ENCODE assay signal across 8 mouse cellular contexts in the genomic region with DNA sequence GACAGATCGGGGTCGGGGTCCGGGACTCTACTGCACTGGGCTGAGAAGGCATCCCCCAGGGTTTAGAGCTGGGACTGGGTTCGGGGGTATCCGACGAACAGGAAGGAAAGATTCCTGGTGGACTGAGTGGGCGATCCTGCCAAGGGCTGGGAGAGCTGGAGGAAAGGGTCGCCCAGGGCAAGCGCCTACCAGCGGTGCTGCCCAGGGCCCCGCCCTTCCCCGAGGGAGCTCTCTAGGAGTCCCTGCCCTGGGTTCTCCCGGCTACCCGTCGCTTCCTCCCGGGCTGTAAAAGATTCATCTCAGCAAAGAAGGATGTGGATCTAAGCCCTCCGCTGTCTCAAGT. TPM values are rescaled to one million over a fixed set of nuclear protein-coding genes. Genes with fewer than 3 reads are reported as not detected.
A peak's percentile ranks its signal among the peaks of the same experiment; 100 is the strongest.
DNase-seq lines count a peak whose midpoint lies in the region; ATAC-seq and TF ChIP-seq lines count a peak whose summit lies in the region.

No protein-coding gene starts in this region.

- H3K4me2 ChIP-seq in CH12.LX (ENCODE audit: insufficient read depth, low read depth, poor library complexity, severe bottlenecking) = peak overlapping the region; percentile 99; the same call in 1 of the 2 replicates
- H3K4me2 ChIP-seq in forebrain, embryonic 11.5 days (ENCODE audit: low read depth, low read length, severe bottlenecking) = peak overlapping the region; percentile 83
- H3K4me2 ChIP-seq in intestine, embryonic 14.5 days (ENCODE audit: low read length) = peak overlapping the region; percentile 92

- no peak for TF ChIP-seq CTCF in CH12.LX (conservative IDR thresholded peaks at IDR 0.05 in 1 of 2, IDR thresholded peaks at IDR 0.05 in 1 of 2; ENCODE audit: low read depth in 2 of 2, low read length in 2 of 2)

- TF ChIP-seq EP300 in CH12.LX (IDR thresholded peaks at IDR 0.05; ENCODE audit: low read length) = no peak

- ATAC-seq in forebrain, embryonic 11.5 days (replicated peaks; ENCODE audit: low FRiP score) = peak; percentile 68
- ATAC-seq in intestine, embryonic 14.5 days (replicated peaks; ENCODE audit: low FRiP score, low TSS enrichment, low read depth) = peak; percentile 69
- ATAC-seq in cerebellum, adult (ENCODE audit: insufficient number of reproducible peaks, low FRiP score, low TSS enrichment) = no peak

- WGBS in forebrain, embryonic 11.5 days = under 1% methylated on average over 17 of the region's 17 CpGs
- 1% methylated on average over 17 of the region's 17 CpGs for WGBS in intestine, embryonic 14.5 days

- no peak for TF ChIP-seq POLR2A in CH12.LX (IDR thresholded peaks at IDR 0.05; ENCODE audit: low read depth, low read length)

- DNase-seq in adrenal gland, adult (ENCODE audit: inconsistent age in 2 of 2, low spot score in 1 of 2) = peak; percentile 58 to 81
- DNase-seq in adrenal gland, postnatal 4 days (ENCODE audit: low spot score in 2 of 2) = no peak
- DNase-seq in CH12.LX (ENCODE audit: extremely low read depth) = no peak
- DNase-seq in forebrain, embryonic 11.5 days (ENCODE audit: low spot score) = peak; percentile 78
- DNase-seq in intestine, embryonic 14.5 days (ENCODE audit: low spot score) = no peak
- peak; percentile 17 for DNase-seq in lung, postnatal 36 days
- DNase-seq in testis, postnatal 14 days (ENCODE audit: low spot score) = peak; percentile 33

- no peak overlapping the region for H3K27ac ChIP-seq in CH12.LX (ENCODE audit: insufficient read depth, low read depth)
- H3K27ac ChIP-seq in forebrain, embryonic 11.5 days (ENCODE audit: low read depth, low read length) = peak overlapping the region; percentile 95
- H3K27ac ChIP-seq in intestine, embryonic 14.5 days (ENCODE audit: low read depth) = peak overlapping the region; percentile 82; the same call in 1 of the 2 replicates

- H3K4me3 ChIP-seq in CH12.LX (replicated peaks in 1 of 3; ENCODE audit: low read depth in 2 of 3, low read length in 2 of 3, poor library complexity in 1 of 3) = no peak overlapping the region
- peak overlapping the region; percentile 97 for H3K4me3 ChIP-seq in forebrain, embryonic 11.5 days (ENCODE audit: low read depth, low read length)
- peak overlapping the region; percentile 70 for H3K4me3 ChIP-seq in intestine, embryonic 14.5 days (ENCODE audit: low read depth, low read length)

- dilution Hi-C loops in CH12.LX (cut with MboI; ENCODE audit: extremely low pct_ligation_motif_present, extremely low pct_unique_long_range_greater_than_20kb, low sequenced_read_pairs) = no loop called here

- H3K9ac ChIP-seq in CH12.LX (ENCODE audit: insufficient read depth, low read depth) = no peak overlapping the region
- H3K9ac ChIP-seq in forebrain, embryonic 11.5 days (ENCODE audit: low read length) = peak overlapping the region; percentile 99
- peak overlapping the region; percentile 63 for H3K9ac ChIP-seq in intestine, embryonic 14.5 days (ENCODE audit: low read length)

- peaks cover 72% of the 10 kb centered on the region for H3K27me3 ChIP-seq in CH12.LX (replicated peaks)
- no peaks in the 10 kb centered on the region for H3K27me3 ChIP-seq in forebrain, embryonic 11.5 days (ENCODE audit: control insufficient read depth, insufficient read depth, low read length)
- 0 out of 2 replicates have a peak, but pooled peaks cover 4% of the 10 kb centered on the region for H3K27me3 ChIP-seq in intestine, embryonic 14.5 days (replicated peaks; ENCODE audit: control insufficient read depth, insufficient read depth, low read length)

- in situ Hi-C loops in CH12.LX (cut with MboI; ENCODE audit: low pct_ligation_motif_present, low pct_unique_long_range_greater_than_20kb, low sequenced_read_pairs) = no loop called here

- H3K9me3 ChIP-seq in CH12.LX (replicated peaks; ENCODE audit: low read length) = no peaks in the 10 kb centered on the region
- H3K9me3 ChIP-seq in forebrain, embryonic 11.5 days (ENCODE audit: control insufficient read depth, low read length) = no peaks in the 10 kb centered on the region
- H3K9me3 ChIP-seq in intestine, embryonic 14.5 days (ENCODE audit: control insufficient read depth, low read length) = no peaks in the 10 kb centered on the region

- no peak for TF ChIP-seq RAD21 in CH12.LX (IDR thresholded peaks at IDR 0.05; ENCODE audit: low read depth, low read length)

- H3K36me3 ChIP-seq in CH12.LX (replicated peaks in 1 of 2; ENCODE audit: control insufficient read depth in 1 of 2, insufficient read depth in 1 of 2, low read length in 1 of 2) = no peaks in the 10 kb centered on the region
- peaks cover 12% of the 10 kb centered on the region for H3K36me3 ChIP-seq in forebrain, embryonic 11.5 days (ENCODE audit: control insufficient read depth, insufficient read depth, low read length)
- H3K36me3 ChIP-seq in intestine, embryonic 14.5 days (ENCODE audit: control insufficient read depth, insufficient read depth, low read length) = 0 out of 2 replicates have a peak, but pooled peaks cover under 1% of the 10 kb centered on the region

- peaks cover 0 to 15% of the 10 kb centered on the region in 2 experiments; a peak in 2 of 4 replicates for H3K4me1 ChIP-seq in CH12.LX (ENCODE audit: control insufficient read depth in 1 of 2, insufficient read depth in 2 of 2)
- peaks cover 24% of the 10 kb centered on the region; the same call in 1 of the 2 replicates for H3K4me1 ChIP-seq in forebrain, embryonic 11.5 days (replicated peaks; ENCODE audit: control insufficient read depth, insufficient read depth, low read length)
- H3K4me1 ChIP-seq in intestine, embryonic 14.5 days (replicated peaks; ENCODE audit: control insufficient read depth, insufficient read depth, low read length) = peaks cover 14% of the 10 kb centered on the region; the same call in 1 of the 2 replicates

- H3K79me2 ChIP-seq in CH12.LX (replicated peaks; ENCODE audit: control insufficient read depth, extremely low read depth, insufficient read depth, poor library complexity, severe bottlenecking) = no peaks in the 10 kb centered on the region

TF ChIP-seq in CH12.LX, 34 proteins besides CTCF, POLR2A, EP300 and RAD21:
- TF ChIP-seq USF2 (conservative IDR thresholded peaks at IDR 0.05; ENCODE audit: low read depth, low read length) (no peak), MXI1 (IDR thresholded peaks at IDR 0.05; ENCODE audit: low read depth, low read length) (no peak), POLR2AphosphoS2 (IDR thresholded peaks at IDR 0.05; ENCODE audit: low read depth, low read length) (no peak), UBTF (IDR thresholded peaks at IDR 0.05; ENCODE audit: low read depth, low read length) (no peak), MEF2A (IDR thresholded peaks at IDR 0.05; ENCODE audit: borderline replicate concordance, low read depth, low read length) (no peak), USF1 (IDR thresholded peaks at IDR 0.05; ENCODE audit: low read depth, low read length) (no peak), NELFE (IDR thresholded peaks at IDR 0.05; ENCODE audit: low read depth, low read length) (no peak), CHD2 (IDR thresholded peaks at IDR 0.05; ENCODE audit: low read length) (no peak), IRF4 (IDR thresholded peaks at IDR 0.05; ENCODE audit: low read depth, low read length) (no peak)

RNA-seq across cellular contexts. Expression of a gene that starts 1.0 kb away (rescaled TPM):
- 1 to 10 TPM; 2.2 to 3.6 TPM for total RNA-seq in adrenal gland, postnatal 4 days (2021)
- total RNA-seq in CH12.LX (2012; rRNA removed) = 0.21 TPM in 1 of 2 replicates, not detected in the other
- not detected in 2 replicates for total RNA-seq in CH12.LX (2014; rRNA removed)
- polyA plus RNA-seq in CH12.LX (2012; ENCODE audit: insufficient read length, low read depth) = 0.20 and 0.26 TPM in 2 replicates
- 81.2 and 83.8 TPM in 2 replicates for polyA plus RNA-seq in forebrain, embryonic 11.5 days (2014; fragmentation: Nextera tagmentation; extraction: Ambion mirVana)
- polyA plus RNA-seq in intestine, embryonic 14.5 days (2014; fragmentation: Nextera tagmentation; extraction: Ambion mirVana) = 2.7 and 2.9 TPM in 2 replicates

RNA-seq across cellular contexts. Expression of a gene that starts 40.7 kb away (rescaled TPM):
- 10 to 100 TPM; 36.6 to 41.9 TPM for total RNA-seq in adrenal gland, postnatal 4 days (2021)
- total RNA-seq in CH12.LX (2012; rRNA removed) (0.04 and 0.13 TPM in 2 replicates), CH12.LX (2014; rRNA removed) (not detected in 2 replicates)
- polyA plus RNA-seq in CH12.LX (2012; ENCODE audit: insufficient read length, low read depth) = 0.11 and 0.23 TPM in 2 replicates
- 14.9 and 15.8 TPM in 2 replicates for polyA plus RNA-seq in forebrain, embryonic 11.5 days (2014; fragmentation: Nextera tagmentation; extraction: Ambion mirVana)
- polyA plus RNA-seq in intestine, embryonic 14.5 days (2014; fragmentation: Nextera tagmentation; extraction: Ambion mirVana) = 39.6 and 42.2 TPM in 2 replicates

RNA-seq across cellular contexts. Expression of a gene that starts 53.2 kb away (rescaled TPM):
- 10 to 100 TPM; 23.2 to 27.0 TPM for total RNA-seq in adrenal gland, postnatal 4 days (2021)
- 1.3 and 1.7 TPM in 2 replicates for total RNA-seq in CH12.LX (2012; rRNA removed)
- total RNA-seq in CH12.LX (2014; rRNA removed) = 0.44 and 0.46 TPM in 2 replicates
- 0.81 and 0.94 TPM in 2 replicates for polyA plus RNA-seq in CH12.LX (2012; ENCODE audit: insufficient read length, low read depth)
- 5.4 and 6.6 TPM in 2 replicates for polyA plus RNA-seq in forebrain, embryonic 11.5 days (2014; fragmentation: Nextera tagmentation; extraction: Ambion mirVana)
- polyA plus RNA-seq in intestine, embryonic 14.5 days (2014; fragmentation: Nextera tagmentation; extraction: Ambion mirVana) = 8.1 and 9.1 TPM in 2 replicates

Comparison
In these comparisons a context has a peak if more than half of its experiments do, and no peak if none do; other contexts are left out.
1. DNase-seq: peak in adrenal gland, adult (2 of 2), forebrain, embryonic 11.5 days (single experiment), lung, postnatal 36 days (single experiment) and testis, postnatal 14 days (single experiment); none in adrenal gland, postnatal 4 days (0 of 2), CH12.LX (single experiment) and intestine, embryonic 14.5 days (single experiment).
2. H3K4me3 ChIP-seq: peak in forebrain, embryonic 11.5 days (single experiment) and intestine, embryonic 14.5 days (single experiment); none in CH12.LX (0 of 3).
3. RNA of a gene that starts 1.0 kb away (polyA plus RNA-seq): 81.2 to 83.8 TPM in forebrain, embryonic 11.5 days; 2.7 to 2.9 TPM in intestine, embryonic 14.5 days and 0.20 to 0.26 TPM in CH12.LX; every median in the first group is over 10 times any median in the second.
4. RNA of a gene that starts 40.7 kb away (polyA plus RNA-seq): 39.6 to 42.2 TPM in intestine, embryonic 14.5 days and 14.9 to 15.8 TPM in forebrain, embryonic 11.5 days; 0.11 to 0.23 TPM in CH12.LX; every median in the first group is over 10 times any median in the second.
5. Peak in every context shown above with its lines, with median percentiles within 50 percentile points of each other: H3K4me2 ChIP-seq.